Mouse (Mus musculus): ENCODE results near the gene Lhpp. TPM values are rescaled to one million over a fixed set of nuclear protein-coding genes. Genes with fewer than 3 reads are reported as not detected.

Gene Lhpp
- total and polyA plus RNA-seq, 3 experiments: 0.10 to 0.11 TPM; not detected in 1

DNA sequence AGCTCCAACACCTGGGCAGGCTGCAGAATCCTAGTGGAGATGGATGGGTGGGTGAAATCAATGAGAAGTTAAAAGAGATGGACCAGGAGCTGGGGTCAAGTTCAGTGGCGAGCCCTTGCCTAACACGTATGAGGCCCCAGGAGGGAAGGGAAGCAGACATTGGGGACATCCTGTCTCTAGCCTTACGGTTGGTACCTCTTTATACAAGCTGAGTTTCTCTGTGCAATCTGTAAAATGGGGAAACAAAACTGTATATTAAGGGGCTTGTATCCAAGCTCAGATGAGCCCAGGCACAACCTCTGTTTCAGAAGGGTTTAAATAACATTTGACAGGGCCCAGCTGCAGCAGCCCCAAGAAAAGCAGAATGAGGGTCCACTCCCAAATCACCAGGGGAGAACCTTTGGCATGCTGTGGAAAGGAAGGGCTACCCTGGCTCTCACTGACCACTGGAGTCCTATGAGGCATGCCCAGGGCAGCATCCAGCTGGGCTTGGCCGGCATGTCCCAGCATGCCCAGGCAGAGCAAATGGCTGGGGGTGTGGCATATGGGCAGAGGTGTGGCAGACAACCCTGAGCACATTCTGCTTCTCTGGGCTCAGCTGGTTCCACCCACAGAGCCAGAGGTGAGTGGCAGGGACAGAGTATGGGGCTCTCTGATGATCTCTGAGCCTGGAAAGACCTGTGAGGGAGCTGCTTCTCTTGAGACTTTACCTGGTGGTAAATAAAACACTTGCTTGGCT, 118.8 kb downstream of the Lhpp start:
- TF ChIP-seq TAL1 (conservative IDR thresholded peaks at IDR 0.05; ENCODE audit: low read depth, low read length): no peak
- TF ChIP-seq POLR2AphosphoS5 (IDR thresholded peaks at IDR 0.05; ENCODE audit: insufficient replicate concordance, low read depth, low read length): no peak
- no peak for TF ChIP-seq CTCF (IDR thresholded peaks at IDR 0.05; ENCODE audit: low read depth, low read length)
- TF ChIP-seq GATA2 (IDR thresholded peaks at IDR 0.05; ENCODE audit: borderline replicate concordance, low read depth, low read length): no peak
- no peak for TF ChIP-seq GATA1 (IDR thresholded peaks at IDR 0.05; ENCODE audit: borderline replicate concordance, low read length)
- ATAC-seq (ENCODE audit: extremely low read depth, insufficient number of reproducible peaks, low FRiP score, poor library complexity, severe bottlenecking): peak; percentile 82
- Histone ChIP-seq H3K9me3 (replicated peaks) (no peaks in the 10 kb centered on the region), H3K27me3 (ENCODE audit: insufficient read depth, low read length) (no peaks in the 10 kb centered on the region), H3K36me3 (replicated peaks) (peaks cover 90% of the 10 kb centered on the region), H3K4me1 (ENCODE audit: insufficient read depth, low read depth, low read length) (peaks cover 28% of the 10 kb centered on the region), H3K4me3 (ENCODE audit: low read depth, low read length) (no peak overlapping the region)
- DNase-seq (ENCODE audit: low spot score): no peak

DNA sequence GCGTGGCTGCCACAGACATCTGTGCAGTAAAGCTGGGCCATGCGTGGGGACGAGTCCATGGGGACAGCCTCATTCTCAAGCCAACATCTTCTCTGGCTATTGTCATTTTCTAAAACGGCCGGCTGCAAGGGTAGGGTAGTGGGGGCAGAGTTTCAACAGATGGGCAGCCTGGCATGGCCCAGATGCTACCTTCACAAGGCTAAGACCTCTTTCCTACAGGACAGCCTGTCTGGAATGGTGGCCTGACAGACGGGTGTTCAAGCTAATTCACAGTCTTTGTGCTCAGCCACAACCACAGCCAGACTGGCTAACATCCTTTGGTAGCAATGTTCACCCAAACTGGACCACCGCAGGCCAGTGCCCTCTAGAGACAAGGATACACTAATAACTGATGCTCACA, 120.1 kb downstream of the Lhpp start:
- peaks cover 39% of the 10 kb centered on the region for H3K4me1 ChIP-seq (ENCODE audit: insufficient read depth, low read depth, low read length)
- no peak for TF ChIP-seq POLR2AphosphoS5 (IDR thresholded peaks at IDR 0.05; ENCODE audit: insufficient replicate concordance, low read depth, low read length)
- no peak for TF ChIP-seq GATA1 (IDR thresholded peaks at IDR 0.05; ENCODE audit: borderline replicate concordance, low read length)
- TF ChIP-seq TAL1 (conservative IDR thresholded peaks at IDR 0.05; ENCODE audit: low read depth, low read length): no peak
- TF ChIP-seq CTCF (IDR thresholded peaks at IDR 0.05; ENCODE audit: low read depth, low read length): no peak
- TF ChIP-seq GATA2 (IDR thresholded peaks at IDR 0.05; ENCODE audit: borderline replicate concordance, low read depth, low read length): no peak
- DNase-seq (ENCODE audit: low spot score): no peak
- ATAC-seq (ENCODE audit: extremely low read depth, insufficient number of reproducible peaks, low FRiP score, poor library complexity, severe bottlenecking): no peak
- no peaks in the 10 kb centered on the region for H3K9me3 ChIP-seq (replicated peaks)
- peaks cover 87% of the 10 kb centered on the region for H3K36me3 ChIP-seq (replicated peaks)
- no peak overlapping the region for H3K4me3 ChIP-seq (ENCODE audit: low read depth, low read length)
- no peaks in the 10 kb centered on the region for H3K27me3 ChIP-seq (ENCODE audit: insufficient read depth, low read length)

DNA sequence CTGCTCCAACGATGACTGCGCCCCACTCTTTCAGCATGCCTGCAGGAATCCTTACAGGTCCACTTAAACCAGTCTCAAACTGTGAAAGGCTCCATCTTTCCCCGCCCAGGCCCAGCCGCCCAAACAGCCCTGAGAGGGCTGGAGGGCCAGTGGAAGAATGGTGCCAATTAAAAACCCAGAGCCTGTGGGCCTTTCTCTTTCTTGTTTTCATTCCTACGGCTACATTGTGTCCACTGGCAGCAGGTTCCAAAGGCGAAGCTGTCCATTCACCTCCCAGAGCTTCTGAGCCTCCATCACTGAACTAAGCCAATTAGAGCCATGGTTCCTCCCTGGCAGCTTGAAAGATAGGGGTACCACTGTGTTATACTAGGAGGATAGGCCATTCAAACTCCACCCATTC, 121.1 kb downstream of the Lhpp start:
- Histone ChIP-seq H3K4me1 (ENCODE audit: insufficient read depth, low read depth, low read length) (peaks cover 50% of the 10 kb centered on the region), H3K4me3 (ENCODE audit: low read depth, low read length) (no peak overlapping the region), H3K27me3 (ENCODE audit: insufficient read depth, low read length) (no peaks in the 10 kb centered on the region), H3K36me3 (replicated peaks) (peaks cover 89% of the 10 kb centered on the region), H3K9me3 (replicated peaks) (no peaks in the 10 kb centered on the region)
- DNase-seq (ENCODE audit: low spot score): no peak
- TF ChIP-seq POLR2AphosphoS5 (IDR thresholded peaks at IDR 0.05; ENCODE audit: insufficient replicate concordance, low read depth, low read length) (no peak), GATA1 (IDR thresholded peaks at IDR 0.05; ENCODE audit: borderline replicate concordance, low read length) (no peak), CTCF (IDR thresholded peaks at IDR 0.05; ENCODE audit: low read depth, low read length) (no peak), TAL1 (conservative IDR thresholded peaks at IDR 0.05; ENCODE audit: low read depth, low read length) (no peak), GATA2 (IDR thresholded peaks at IDR 0.05; ENCODE audit: borderline replicate concordance, low read depth, low read length) (no peak)
- no peak for ATAC-seq (ENCODE audit: extremely low read depth, insufficient number of reproducible peaks, low FRiP score, poor library complexity, severe bottlenecking)

DNA sequence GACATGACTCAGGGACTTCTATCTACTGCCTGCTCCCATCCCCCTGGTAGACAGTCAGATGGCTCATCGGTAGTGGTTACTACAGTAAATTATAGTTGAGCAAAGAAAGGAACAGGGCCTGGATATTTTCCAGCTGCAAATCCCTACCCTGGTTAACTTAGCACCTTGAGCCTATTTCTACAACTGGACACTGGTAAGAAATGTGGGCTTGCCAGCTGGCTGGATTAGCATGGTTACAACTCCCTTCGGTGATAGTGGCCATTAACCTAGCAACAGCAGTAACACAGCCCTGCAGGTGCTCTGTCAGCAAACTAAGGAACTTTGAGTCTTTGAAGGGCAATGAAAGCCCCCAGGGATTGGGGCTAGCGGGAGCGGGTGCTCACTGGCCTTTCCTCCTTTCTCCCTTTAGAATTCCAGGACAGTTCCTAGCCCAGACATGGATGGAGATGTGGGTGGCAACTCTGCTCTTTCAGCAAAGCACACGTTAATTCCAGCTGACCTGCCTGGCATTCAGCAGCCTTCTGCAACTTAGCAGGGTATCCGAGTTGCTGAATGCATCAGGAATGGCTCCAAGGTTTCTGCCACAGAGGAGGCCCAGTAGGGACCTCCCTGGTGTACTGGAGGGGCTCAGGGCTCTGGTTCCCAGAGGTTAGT, 121.8 kb downstream of the Lhpp start:
- H3K4me3 ChIP-seq (ENCODE audit: low read depth, low read length): no peak overlapping the region
- no peak for DNase-seq (ENCODE audit: low spot score)
- ATAC-seq (ENCODE audit: extremely low read depth, insufficient number of reproducible peaks, low FRiP score, poor library complexity, severe bottlenecking): no peak
- peaks cover 87% of the 10 kb centered on the region for H3K36me3 ChIP-seq (replicated peaks)
- no peaks in the 10 kb centered on the region for H3K27me3 ChIP-seq (ENCODE audit: insufficient read depth, low read length)
- H3K9me3 ChIP-seq (replicated peaks): no peaks in the 10 kb centered on the region
- TF ChIP-seq CTCF (IDR thresholded peaks at IDR 0.05; ENCODE audit: low read depth, low read length): no peak
- peaks cover 55% of the 10 kb centered on the region for H3K4me1 ChIP-seq (ENCODE audit: insufficient read depth, low read depth, low read length)

DNA sequence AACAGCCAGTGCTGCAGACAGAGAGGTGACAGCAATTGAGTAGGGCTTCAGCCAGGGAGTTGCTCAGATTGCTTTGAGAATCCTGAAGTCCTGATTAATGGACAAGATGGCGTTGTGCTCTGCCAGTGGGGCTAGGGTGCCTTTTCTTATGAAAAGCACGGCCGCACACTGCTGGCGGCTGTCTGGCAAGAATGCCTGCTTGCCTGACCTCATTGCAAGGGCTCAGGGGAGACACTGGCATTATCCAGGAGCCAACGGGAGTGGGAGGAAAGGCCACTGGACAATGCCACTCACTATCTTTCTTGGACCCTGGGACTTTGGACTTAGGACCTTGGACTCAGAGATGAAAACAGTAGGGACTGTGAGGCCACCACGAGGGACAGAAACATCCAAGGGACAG, 123.1 kb downstream of the Lhpp start:
- Histone ChIP-seq H3K4me3 (ENCODE audit: low read depth, low read length) (no peak overlapping the region), H3K36me3 (replicated peaks) (peaks cover 90% of the 10 kb centered on the region), H3K4me1 (ENCODE audit: insufficient read depth, low read depth, low read length) (peaks cover 63% of the 10 kb centered on the region), H3K27me3 (ENCODE audit: insufficient read depth, low read length) (no peaks in the 10 kb centered on the region), H3K9me3 (replicated peaks) (no peaks in the 10 kb centered on the region)
- TF ChIP-seq TAL1 (conservative IDR thresholded peaks at IDR 0.05; ENCODE audit: low read depth, low read length) (no peak), GATA1 (IDR thresholded peaks at IDR 0.05; ENCODE audit: borderline replicate concordance, low read length) (no peak), GATA2 (IDR thresholded peaks at IDR 0.05; ENCODE audit: borderline replicate concordance, low read depth, low read length) (no peak), POLR2AphosphoS5 (IDR thresholded peaks at IDR 0.05; ENCODE audit: insufficient replicate concordance, low read depth, low read length) (no peak), CTCF (IDR thresholded peaks at IDR 0.05; ENCODE audit: low read depth, low read length) (no peak)
- ATAC-seq (ENCODE audit: extremely low read depth, insufficient number of reproducible peaks, low FRiP score, poor library complexity, severe bottlenecking): no peak
- DNase-seq (ENCODE audit: low spot score): no peak

DNA sequence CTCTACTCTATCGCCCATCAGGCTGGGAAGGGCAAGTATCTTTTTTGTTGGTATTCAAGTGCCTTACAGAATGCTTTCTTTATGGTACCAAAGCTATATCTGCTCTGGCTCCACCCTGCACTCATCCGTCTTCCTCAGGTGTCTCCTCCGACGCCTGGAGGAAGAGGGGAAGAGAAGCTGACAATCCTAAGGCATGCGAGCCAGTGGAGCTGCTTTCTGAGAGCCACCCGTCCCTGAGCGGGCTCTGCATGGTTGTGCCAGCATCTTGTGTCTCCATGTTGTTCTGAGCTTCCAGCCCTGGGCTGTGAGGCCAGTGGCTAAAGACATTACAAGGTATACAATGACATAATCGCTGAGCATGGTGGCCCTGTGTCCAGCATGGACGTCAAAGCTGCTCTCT, 123.8 kb downstream of the Lhpp start:
- peaks cover 86% of the 10 kb centered on the region for H3K36me3 ChIP-seq (replicated peaks)
- H3K4me3 ChIP-seq (ENCODE audit: low read depth, low read length): no peak overlapping the region
- no peaks in the 10 kb centered on the region for H3K9me3 ChIP-seq (replicated peaks)
- ATAC-seq (ENCODE audit: extremely low read depth, insufficient number of reproducible peaks, low FRiP score, poor library complexity, severe bottlenecking) (no peak), DNase-seq (ENCODE audit: low spot score) (no peak)
- TF ChIP-seq GATA1 (IDR thresholded peaks at IDR 0.05; ENCODE audit: borderline replicate concordance, low read length) (no peak), CTCF (IDR thresholded peaks at IDR 0.05; ENCODE audit: low read depth, low read length) (no peak), TAL1 (conservative IDR thresholded peaks at IDR 0.05; ENCODE audit: low read depth, low read length) (no peak), GATA2 (IDR thresholded peaks at IDR 0.05; ENCODE audit: borderline replicate concordance, low read depth, low read length) (no peak), POLR2AphosphoS5 (IDR thresholded peaks at IDR 0.05; ENCODE audit: insufficient replicate concordance, low read depth, low read length) (no peak)
- H3K27me3 ChIP-seq (ENCODE audit: insufficient read depth, low read length): no peaks in the 10 kb centered on the region
- peaks cover 63% of the 10 kb centered on the region for H3K4me1 ChIP-seq (ENCODE audit: insufficient read depth, low read depth, low read length)

Data from G1E (cell line).